Mouse (Mus musculus) kidney, embryonic 16.5 days (tissue): ENCODE data around the gene Smurf1. TPM values are rescaled to one million over a fixed set of nuclear protein-coding genes. Genes with fewer than 3 reads are reported as not detected.

Experiments
- ATAC-seq: fragments of 200-750 bp; cut with Nextera tagmentation; 2 replicates; pipeline ENCODE4 v1.8.0; 2017; ENCODE audit warnings: moderate TSS enrichment; ENCODE audit not compliant: low FRiP score, low TSS enrichment
- H3K27ac ChIP-seq: fragments of 300-500 bp; sonication (generic); 2 replicates; pipeline ENCODE4 v1.5.1; 2014; ENCODE audit warnings: low read length
- H3K27me3 ChIP-seq: fragments of 300-500 bp; sonication (generic); 2 replicates; pipeline ENCODE4 v1.6.1; 2014; ENCODE audit warnings: low read length, control low read depth, mixed read lengths; ENCODE audit not compliant: insufficient read depth
- H3K36me3 ChIP-seq: fragments of 300-500 bp; sonication (generic); 2 replicates; pipeline ENCODE4 v1.6.1; 2014; ENCODE audit warnings: low read length, control low read depth, mixed read lengths; ENCODE audit not compliant: insufficient read depth
- H3K4me1 ChIP-seq: fragments of 300-500 bp; sonication (generic); 2 replicates; pipeline ENCODE4 v1.6.1; 2014; ENCODE audit warnings: low read length, control low read depth, mixed read lengths; ENCODE audit not compliant: insufficient read depth
- H3K4me2 ChIP-seq: fragments of 300-500 bp; sonication (generic); replicated peaks from 2 replicates; pipeline ENCODE4 v1.6.1; 2014; ENCODE audit warnings: low read depth, low read length
- H3K4me3 ChIP-seq: fragments of 300-500 bp; sonication (generic); 2 replicates; pipeline ENCODE4 v1.5.1; 2014; ENCODE audit warnings: mild to moderate bottlenecking, low read length
- H3K9ac ChIP-seq: fragments of 300-500 bp; sonication (generic); replicated peaks from 2 replicates; pipeline ENCODE4 v1.6.1; 2014; ENCODE audit warnings: low read length
- H3K9me3 ChIP-seq: fragments of 300-500 bp; sonication (generic); 2 replicates; pipeline ENCODE4 v1.6.1; 2016; ENCODE audit warnings: low read length, control low read depth
- WGBS: fragments of 180-500 bp; shearing (Covaris S2); extraction: QIAGEN DNeasy Blood & Tissue Kit; methylation state at CpG from one replicate; pipeline ENCODE4 v1.1.7; 2014; 5-methylcytosine and 5-hydroxymethylcytosine counted together
- polyA plus RNA-seq: library from polyadenylated mRNA; unstranded; fragments of >200 nt; fragmentation: Nextera tagmentation; extraction: Ambion mirVana; gene quantifications from 2 replicates; pipeline ENCODE4 v1.2.1, GENCODE M21; 2015

Gene Smurf1
- polyA plus RNA-seq, 1 experiment from 2014 or later = 14.0 TPM

DNA sequence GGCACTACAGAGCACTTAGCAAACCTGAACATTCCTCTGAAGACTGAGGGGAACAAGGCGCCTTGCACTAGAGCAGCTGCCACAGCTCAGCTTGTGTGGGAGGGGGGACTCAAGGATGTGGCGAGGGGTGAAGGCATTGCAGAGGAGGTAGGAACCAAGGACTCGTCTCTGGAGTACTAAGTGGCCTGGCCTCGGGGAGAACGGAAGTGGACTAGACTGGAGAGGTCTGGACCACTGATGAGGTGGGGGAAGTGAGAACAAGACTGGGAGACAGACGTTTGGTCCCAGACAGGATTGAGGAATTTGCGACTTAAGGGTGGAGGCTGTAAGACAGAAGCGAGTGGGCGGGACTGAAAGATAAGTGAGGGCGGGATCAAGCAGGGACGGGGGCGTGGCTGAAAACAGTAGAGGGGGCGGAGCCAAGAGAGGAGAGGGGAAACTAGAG lies 1.8 kb downstream of the Smurf1 start:
- Histone ChIP-seq H3K4me3 (peak overlapping the region; percentile 88), H3K27ac (peak overlapping the region; percentile 77), H3K9me3 (no peaks in the 10 kb centered on the region), H3K4me2 (peak overlapping the region; percentile 90), H3K4me1 (peaks cover 31% of the 10 kb centered on the region), H3K9ac (0 out of 2 replicates have a peak overlapping the region, but pooled peaks have one; percentile 27), H3K36me3 (no peaks in the 10 kb centered on the region), H3K27me3 (peaks cover 4% of the 10 kb centered on the region; the same call in 1 of the 2 replicates)
- peak; percentile 43 for ATAC-seq
- WGBS = 6% methylated on average over 13 of the region's 13 CpGs

GRCm38 (mm10) chr5:144963401-144963800 lies 2.2 kb downstream of the Smurf1 start:
- Histone ChIP-seq H3K4me3 (peak overlapping the region; percentile 88), H3K4me2 (peak overlapping the region; percentile 90), H3K27ac (peak overlapping the region; percentile 77), H3K9ac (peak overlapping the region; percentile 27; the same call in 1 of the 2 replicates), H3K4me1 (peaks cover 35% of the 10 kb centered on the region), H3K36me3 (no peaks in the 10 kb centered on the region), H3K27me3 (peaks cover 4% of the 10 kb centered on the region; the same call in 1 of the 2 replicates), H3K9me3 (no peaks in the 10 kb centered on the region)
- 38% methylated on average over 3 of the region's 3 CpGs for WGBS
- no peak for ATAC-seq

DNA sequence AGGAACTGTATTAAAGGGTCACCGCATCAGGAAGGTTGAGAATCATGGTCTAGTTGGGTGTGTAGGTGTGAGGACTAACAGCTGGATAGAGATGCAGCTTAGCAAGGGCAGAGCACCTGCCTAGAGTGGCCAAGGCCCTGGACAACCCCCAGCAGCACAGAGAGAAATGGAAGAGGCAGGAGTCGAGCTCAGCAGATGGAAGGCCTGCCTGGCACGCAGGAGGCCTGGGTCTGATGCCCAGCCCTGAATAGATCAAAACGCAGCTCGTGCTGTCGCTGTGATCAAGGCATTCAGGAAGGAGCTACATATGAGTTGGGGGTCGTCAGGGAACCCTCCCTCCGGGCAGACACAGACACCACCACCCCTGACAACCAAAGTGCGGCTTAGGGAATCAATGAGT lies 7.4 kb downstream of the Smurf1 start:
- Histone ChIP-seq H3K9me3 (no peaks in the 10 kb centered on the region), H3K36me3 (no peaks in the 10 kb centered on the region), H3K27me3 (no peaks in the 10 kb centered on the region), H3K4me1 (peaks cover 38% of the 10 kb centered on the region), H3K27ac (no peak overlapping the region), H3K4me3 (no peak overlapping the region), H3K9ac (no peak overlapping the region), H3K4me2 (no peak overlapping the region)
- WGBS = 83% methylated on average over 9 of the region's 9 CpGs
- no peak for ATAC-seq

DNA sequence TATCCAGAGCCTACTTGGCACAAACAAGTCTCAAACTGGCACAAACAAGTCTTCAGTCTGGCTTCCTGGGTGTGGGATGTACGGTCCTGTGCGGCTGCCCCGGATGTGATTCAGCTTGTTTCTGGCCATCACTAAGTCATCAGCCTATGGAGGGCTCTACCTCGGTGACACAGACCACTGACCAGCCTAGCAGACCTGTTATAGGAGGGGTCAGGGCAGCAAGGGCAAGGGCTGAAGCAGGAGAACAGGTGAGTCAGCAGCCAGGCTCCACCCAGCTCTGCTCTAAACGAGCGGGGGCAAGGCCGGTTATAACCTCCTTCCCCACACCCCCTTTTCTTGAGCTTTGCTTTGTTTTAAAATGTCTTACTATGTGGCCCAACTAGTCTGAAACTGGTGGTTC lies 11.2 kb downstream of the Smurf1 start:
- 63% methylated on average over 7 of the region's 7 CpGs for WGBS
- H3K27ac ChIP-seq = no peak overlapping the region
- H3K36me3 ChIP-seq = no peaks in the 10 kb centered on the region
- H3K9me3 ChIP-seq = no peaks in the 10 kb centered on the region
- H3K9ac ChIP-seq = no peak overlapping the region
- 0 out of 2 replicates have a peak, but pooled peaks have one; percentile 49 for ATAC-seq
- no peak overlapping the region for H3K4me3 ChIP-seq
- H3K27me3 ChIP-seq = no peaks in the 10 kb centered on the region
- H3K4me1 ChIP-seq = peaks cover 54% of the 10 kb centered on the region
- no peak overlapping the region for H3K4me2 ChIP-seq

DNA sequence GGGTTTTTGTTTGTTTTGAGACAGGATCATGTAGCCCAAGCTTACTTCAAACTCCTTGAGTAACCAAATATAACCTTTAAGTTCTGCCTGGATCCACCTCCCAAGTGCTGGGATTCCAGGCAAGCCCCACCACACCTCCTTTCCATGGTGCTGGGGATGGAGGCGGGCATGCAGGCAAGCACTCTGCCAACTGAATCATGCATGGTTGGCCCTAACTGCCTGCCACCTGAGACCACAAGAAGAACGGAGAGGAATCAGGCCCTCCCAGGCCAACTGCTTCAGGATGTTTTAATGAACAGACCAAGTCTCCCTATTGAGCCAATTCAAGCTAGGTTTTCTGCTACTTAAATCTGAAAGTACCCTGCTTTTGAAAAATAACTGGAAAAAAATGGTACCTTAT lies 13.1 kb downstream of the Smurf1 start:
- H3K27me3 ChIP-seq = no peaks in the 10 kb centered on the region
- no peak overlapping the region for H3K4me3 ChIP-seq
- H3K27ac ChIP-seq = 0 out of 2 replicates have a peak overlapping the region, but pooled peaks have one; percentile 27
- 51% methylated on average over 2 of the region's 2 CpGs for WGBS
- peaks cover 48% of the 10 kb centered on the region for H3K4me1 ChIP-seq
- no peaks in the 10 kb centered on the region for H3K9me3 ChIP-seq
- H3K36me3 ChIP-seq = no peaks in the 10 kb centered on the region
- ATAC-seq = no peak
- H3K4me2 ChIP-seq = no peak overlapping the region
- H3K9ac ChIP-seq = no peak overlapping the region

GRCm38 (mm10) chr5:144950428-144951051 lies 15.1 kb downstream of the Smurf1 start:
- H3K27ac ChIP-seq = no peak overlapping the region
- peaks cover 48% of the 10 kb centered on the region for H3K4me1 ChIP-seq
- H3K36me3 ChIP-seq = no peaks in the 10 kb centered on the region
- H3K4me2 ChIP-seq = no peak overlapping the region
- WGBS = 93% methylated on average over 5 of the region's 5 CpGs
- no peak for ATAC-seq
- H3K9ac ChIP-seq = no peak overlapping the region
- no peaks in the 10 kb centered on the region for H3K27me3 ChIP-seq
- H3K9me3 ChIP-seq = no peaks in the 10 kb centered on the region
- H3K4me3 ChIP-seq = no peak overlapping the region

DNA sequence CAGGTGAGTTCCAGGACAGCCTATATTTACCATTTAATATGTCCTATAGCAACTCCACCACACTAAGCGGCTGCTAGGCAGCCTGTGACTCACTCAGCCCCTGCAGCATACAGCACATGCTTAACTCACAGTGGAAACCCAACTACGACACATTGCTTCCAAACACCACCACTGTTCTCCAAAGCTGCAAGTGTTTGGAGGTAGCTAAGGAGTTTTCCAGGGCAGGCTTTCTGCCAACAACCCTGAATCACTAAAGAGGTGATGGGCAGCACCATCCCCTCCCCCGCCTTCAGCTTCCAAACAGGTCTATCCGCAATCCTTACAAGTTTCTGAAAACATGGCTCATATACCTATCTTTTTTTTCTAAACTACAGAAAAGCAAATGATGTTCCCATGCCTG lies 15.8 kb downstream of the Smurf1 start:
- no peak for ATAC-seq
- H3K27ac ChIP-seq = no peak overlapping the region
- H3K4me3 ChIP-seq = no peak overlapping the region
- H3K27me3 ChIP-seq = no peaks in the 10 kb centered on the region
- H3K4me1 ChIP-seq = peaks cover 53% of the 10 kb centered on the region
- WGBS = 77% methylated on average over 4 of the region's 4 CpGs
- no peaks in the 10 kb centered on the region for H3K9me3 ChIP-seq
- no peak overlapping the region for H3K9ac ChIP-seq
- H3K36me3 ChIP-seq = no peaks in the 10 kb centered on the region
- no peak overlapping the region for H3K4me2 ChIP-seq

GRCm38 (mm10) chr5:144948422-144948821 lies 17.2 kb downstream of the Smurf1 start:
- WGBS = 30% methylated on average over 11 of the region's 11 CpGs
- Histone ChIP-seq H3K27ac (0 out of 2 replicates have a peak overlapping the region, but pooled peaks have one; percentile 3), H3K4me1 (peaks cover 41% of the 10 kb centered on the region), H3K9ac (no peak overlapping the region), H3K36me3 (no peaks in the 10 kb centered on the region), H3K4me2 (no peak overlapping the region), H3K9me3 (no peaks in the 10 kb centered on the region), H3K27me3 (no peaks in the 10 kb centered on the region), H3K4me3 (no peak overlapping the region)
- peak; percentile 28; the same call in 1 of the 2 replicates for ATAC-seq

- ATAC-seq = no peak
These were observed 17.6 kb downstream of the Smurf1 start for GRCm38 (mm10) chr5:144948002-144948401.

GRCm38 (mm10) chr5:144946032-144946431 lies 19.6 kb downstream of the Smurf1 start:
- Histone ChIP-seq H3K36me3 (no peaks in the 10 kb centered on the region), H3K4me2 (no peak overlapping the region), H3K4me3 (no peak overlapping the region), H3K9ac (no peak overlapping the region), H3K4me1 (peaks cover 32% of the 10 kb centered on the region), H3K27me3 (no peaks in the 10 kb centered on the region), H3K9me3 (no peaks in the 10 kb centered on the region), H3K27ac (no peak overlapping the region)
- no peak for ATAC-seq
- WGBS = 82% methylated on average over 4 of the region's 4 CpGs

More at GRCm38 (mm10) chr5:144948002-144948401, 17.6 kb downstream of the Smurf1 start:
- H3K27me3 ChIP-seq = no peaks in the 10 kb centered on the region
- H3K9ac ChIP-seq = no peak overlapping the region
- H3K4me2 ChIP-seq = no peak overlapping the region
- no peaks in the 10 kb centered on the region for H3K36me3 ChIP-seq
- no peak overlapping the region for H3K4me3 ChIP-seq
- peaks cover 39% of the 10 kb centered on the region for H3K4me1 ChIP-seq
- no peak overlapping the region for H3K27ac ChIP-seq
- 65% methylated on average over 1 of the region's 1 CpGs for WGBS
- no peaks in the 10 kb centered on the region for H3K9me3 ChIP-seq
